Mouse (Mus musculus) kidney, embryonic 15.5 days (tissue): ENCODE data around the gene Vmn1r40. TPM values are rescaled to one million over a fixed set of nuclear protein-coding genes. Genes with fewer than 3 reads are reported as not detected.

ENCODE experiments used
- ATAC-seq: fragments of 200-750 bp; cut with Nextera tagmentation; replicated peaks from 2 replicates; pipeline ENCODE4 v1.8.0; 2017; ENCODE audit warnings: moderate TSS enrichment; ENCODE audit not compliant: low FRiP score
- H3K27ac ChIP-seq: fragments of 300-500 bp; sonication (generic); 2 replicates; pipeline ENCODE4 v1.5.1; 2015; ENCODE audit warnings: mild to moderate bottlenecking, inconsistent platforms
- H3K27me3 ChIP-seq: fragments of 300-500 bp; sonication (generic); 2 replicates; pipeline ENCODE4 v1.6.1; 2015; ENCODE audit warnings: inconsistent platforms
- H3K36me3 ChIP-seq: fragments of 300-500 bp; sonication (generic); 2 replicates; pipeline ENCODE4 v1.6.1; 2015; ENCODE audit warnings: inconsistent platforms
- H3K4me1 ChIP-seq: fragments of 300-500 bp; sonication (generic); 2 replicates; pipeline ENCODE4 v1.6.1; 2015; ENCODE audit warnings: inconsistent platforms
- H3K4me2 ChIP-seq: fragments of 300-500 bp; sonication (generic); 2 replicates; pipeline ENCODE4 v1.6.1; 2015; ENCODE audit warnings: moderate library complexity, mild to moderate bottlenecking, inconsistent platforms
- H3K4me3 ChIP-seq: fragments of 300-500 bp; sonication (generic); replicated peaks from 2 replicates; pipeline ENCODE4 v1.5.1; 2015; ENCODE audit warnings: mild to moderate bottlenecking, inconsistent platforms
- H3K9ac ChIP-seq: fragments of 300-500 bp; sonication (generic); 2 replicates; pipeline ENCODE4 v1.6.1; 2015; ENCODE audit warnings: mild to moderate bottlenecking, inconsistent platforms
- H3K9me3 ChIP-seq: fragments of 300-500 bp; sonication (generic); replicated peaks from 2 replicates; pipeline ENCODE4 v1.6.1; 2016; ENCODE audit warnings: inconsistent platforms
- WGBS: fragments of 180-500 bp; shearing (Covaris S2); methylation state at CpG from one replicate; pipeline ENCODE4 v1.1.7; 2015; ENCODE audit warnings: mixed read lengths; 5-methylcytosine and 5-hydroxymethylcytosine counted together
- polyA plus RNA-seq: library from polyadenylated mRNA; unstranded; fragments of >200 nt; fragmentation: Nextera tagmentation; extraction: Ambion mirVana; gene quantifications from 2 replicates; pipeline ENCODE4 v1.2.1, GENCODE M21; 2015

The Vmn1r40 gene
- not detected in 2 replicates for polyA plus RNA-seq

GRCm38 (mm10) chr6:89707240-89707639, at the start of gene Vmn1r40:
Vmn1r40 (plus strand) TSS chr6:89707540.
- no peak for ATAC-seq
- Histone ChIP-seq H3K4me1 (no peaks in the 10 kb centered on the region), H3K36me3 (no peaks in the 10 kb centered on the region), H3K27me3 (no peaks in the 10 kb centered on the region), H3K4me2 (no peak within 1 kb of the TSS), H3K9ac (no peak within 1 kb of the TSS), H3K4me3 (no peak within 1 kb of the TSS), H3K27ac (no peak within 1 kb of the TSS), H3K9me3 (no peaks in the 10 kb centered on the region)
- 84% methylated on average over 4 of the region's 4 CpGs for WGBS

DNA sequence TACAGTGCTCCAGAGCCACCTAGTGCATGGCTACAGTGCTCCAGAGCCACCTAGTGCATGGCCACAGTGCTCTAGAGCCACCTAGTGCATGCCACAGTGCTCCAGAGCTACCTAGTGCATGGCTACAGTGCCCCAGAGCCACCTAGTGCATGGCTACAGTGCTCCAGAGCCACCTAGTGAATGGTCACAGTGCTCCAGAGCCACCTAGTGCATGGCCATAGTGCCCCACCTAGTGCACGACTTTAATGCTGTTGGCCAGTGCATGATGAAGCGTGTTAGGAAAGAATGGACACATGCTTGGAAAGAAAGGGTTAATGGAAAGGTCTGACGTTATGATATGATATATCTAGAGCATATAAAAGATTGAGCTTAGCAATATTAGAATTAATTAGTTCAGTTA, 49.0 kb upstream of the Vmn1r40 start:
- Histone ChIP-seq H3K27me3 (no peaks in the 10 kb centered on the region), H3K9me3 (no peaks in the 10 kb centered on the region), H3K4me3 (no peak overlapping the region), H3K4me1 (no peaks in the 10 kb centered on the region), H3K9ac (no peak overlapping the region), H3K36me3 (peaks cover 19% of the 10 kb centered on the region), H3K27ac (no peak overlapping the region), H3K4me2 (no peak overlapping the region)
- 81% methylated on average over 3 of the region's 3 CpGs for WGBS
- no peak for ATAC-seq

DNA sequence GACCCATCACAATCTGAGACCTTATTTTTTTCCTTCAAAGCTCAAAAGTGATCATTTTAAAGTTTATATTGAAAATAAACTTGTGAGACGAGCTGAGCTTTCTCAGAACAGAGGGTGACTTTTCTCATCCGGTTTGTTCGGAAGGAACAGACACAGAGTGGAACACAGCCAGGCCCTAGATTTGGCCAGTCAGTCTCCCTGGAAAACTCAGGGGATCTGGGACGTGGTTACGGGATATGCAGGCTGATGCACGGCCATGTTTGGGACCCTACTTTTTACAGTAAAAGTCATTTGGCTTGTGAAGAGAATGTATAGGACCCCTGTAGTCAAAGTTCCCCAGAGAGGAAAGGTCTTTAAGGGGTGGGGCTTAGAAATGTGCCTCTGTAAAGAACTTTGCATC, 48.4 kb upstream of the Vmn1r40 start:
- H3K9ac ChIP-seq: no peak overlapping the region
- no peak overlapping the region for H3K4me2 ChIP-seq
- no peak overlapping the region for H3K27ac ChIP-seq
- no peaks in the 10 kb centered on the region for H3K4me1 ChIP-seq
- no peak overlapping the region for H3K4me3 ChIP-seq
- H3K36me3 ChIP-seq: peaks cover 25% of the 10 kb centered on the region
- ATAC-seq: no peak
- H3K9me3 ChIP-seq: no peaks in the 10 kb centered on the region
- WGBS: 89% methylated on average over 6 of the region's 6 CpGs
- H3K27me3 ChIP-seq: no peaks in the 10 kb centered on the region

GRCm38 (mm10) chr6:89659692-89660423, 47.5 kb upstream of the Vmn1r40 start:
- H3K4me3 ChIP-seq: no peak overlapping the region
- H3K27me3 ChIP-seq: no peaks in the 10 kb centered on the region
- no peaks in the 10 kb centered on the region for H3K4me1 ChIP-seq
- H3K9me3 ChIP-seq: no peaks in the 10 kb centered on the region
- no peak overlapping the region for H3K27ac ChIP-seq
- 41% methylated on average over 7 of the region's 7 CpGs for WGBS
- H3K4me2 ChIP-seq: no peak overlapping the region
- no peak overlapping the region for H3K9ac ChIP-seq
- ATAC-seq: no peak
- peaks cover 30% of the 10 kb centered on the region for H3K36me3 ChIP-seq

DNA sequence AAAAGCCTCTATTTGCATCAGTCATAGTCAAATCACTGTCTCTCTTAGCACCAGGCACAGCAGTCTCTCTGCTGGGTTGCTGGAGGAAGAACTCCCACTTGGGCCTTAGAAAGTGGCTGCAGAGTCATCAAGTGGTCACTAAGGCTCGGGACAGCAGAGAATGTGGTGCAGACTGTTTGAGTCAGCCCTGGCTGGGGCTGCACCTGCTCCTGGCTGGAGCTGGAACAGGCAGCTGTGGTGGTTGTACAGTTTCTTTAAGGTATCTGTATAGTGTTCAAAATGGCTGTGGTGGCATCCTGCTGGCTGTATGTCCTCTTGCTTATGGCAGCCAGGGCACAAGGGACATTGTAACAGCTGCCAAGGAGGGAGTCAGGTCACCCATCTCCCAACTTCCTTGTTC, 46.9 kb upstream of the Vmn1r40 start:
- Histone ChIP-seq H3K9ac (no peak overlapping the region), H3K4me1 (no peaks in the 10 kb centered on the region), H3K27me3 (no peaks in the 10 kb centered on the region), H3K4me3 (no peak overlapping the region), H3K4me2 (no peak overlapping the region), H3K9me3 (no peaks in the 10 kb centered on the region), H3K36me3 (peaks cover 28% of the 10 kb centered on the region), H3K27ac (no peak overlapping the region)
- WGBS: 62% methylated on average over 1 of the region's 1 CpGs
- no peak for ATAC-seq

DNA sequence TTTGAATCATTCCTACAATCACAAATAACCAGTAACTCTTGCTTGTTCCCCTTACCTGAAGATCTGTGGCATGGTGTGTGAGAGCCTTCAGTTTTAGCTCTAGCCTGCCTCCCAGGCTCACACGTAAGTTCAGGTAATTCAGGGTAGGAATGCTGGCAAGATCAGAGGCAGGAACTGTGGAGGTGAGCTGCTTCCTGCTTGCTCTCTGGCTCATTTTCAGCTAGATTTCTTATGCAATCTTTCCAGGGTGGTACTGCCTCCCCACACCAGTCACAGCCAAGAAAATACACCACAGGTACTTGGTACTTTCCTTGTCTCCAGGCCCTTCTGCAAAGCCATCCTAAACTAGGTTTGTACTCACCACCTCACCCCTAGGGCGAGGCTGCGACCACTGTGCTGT, 44.8 kb upstream of the Vmn1r40 start:
- no peak overlapping the region for H3K4me2 ChIP-seq
- no peak overlapping the region for H3K4me3 ChIP-seq
- H3K27ac ChIP-seq: no peak overlapping the region
- H3K9ac ChIP-seq: no peak overlapping the region
- no peaks in the 10 kb centered on the region for H3K9me3 ChIP-seq
- no peak for ATAC-seq
- 88% methylated on average over 3 of the region's 3 CpGs for WGBS
- peaks cover 17% of the 10 kb centered on the region for H3K36me3 ChIP-seq
- H3K4me1 ChIP-seq: no peaks in the 10 kb centered on the region
- no peaks in the 10 kb centered on the region for H3K27me3 ChIP-seq

GRCm38 (mm10) chr6:89665155-89665554, 42.2 kb upstream of the Vmn1r40 start:
- Histone ChIP-seq H3K9me3 (no peaks in the 10 kb centered on the region), H3K4me3 (no peak overlapping the region), H3K4me2 (no peak overlapping the region), H3K4me1 (no peaks in the 10 kb centered on the region), H3K27ac (no peak overlapping the region), H3K9ac (no peak overlapping the region), H3K36me3 (peaks cover 17% of the 10 kb centered on the region), H3K27me3 (no peaks in the 10 kb centered on the region)
- 70% methylated on average over 8 of the region's 8 CpGs for WGBS
- ATAC-seq: no peak

DNA sequence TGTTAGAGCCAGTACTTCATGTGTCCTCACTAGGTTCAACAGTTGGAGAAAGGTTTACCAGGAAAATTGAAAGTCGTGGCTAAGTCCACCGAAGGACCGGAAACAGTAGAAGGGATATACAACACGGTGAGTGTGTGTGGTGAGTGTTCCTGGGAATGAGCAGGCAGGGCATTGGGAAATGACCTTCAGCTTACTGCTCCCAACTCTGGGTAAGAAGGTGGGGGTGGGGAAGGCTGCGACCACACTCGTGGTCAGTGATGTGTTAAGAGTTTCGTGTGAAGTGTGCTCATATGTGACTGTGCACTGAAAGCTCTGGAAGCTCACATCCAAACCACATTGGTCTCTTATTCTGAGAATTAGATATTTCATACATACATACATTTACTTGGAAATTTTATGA, 41.7 kb upstream of the Vmn1r40 start:
- no peak for ATAC-seq
- no peaks in the 10 kb centered on the region for H3K9me3 ChIP-seq
- H3K4me3 ChIP-seq: no peak overlapping the region
- H3K4me1 ChIP-seq: no peaks in the 10 kb centered on the region
- H3K27ac ChIP-seq: no peak overlapping the region
- no peaks in the 10 kb centered on the region for H3K27me3 ChIP-seq
- no peak overlapping the region for H3K4me2 ChIP-seq
- peaks cover 17% of the 10 kb centered on the region for H3K36me3 ChIP-seq
- WGBS: 65% methylated on average over 7 of the region's 7 CpGs
- H3K9ac ChIP-seq: no peak overlapping the region

- H3K4me3 ChIP-seq: no peak overlapping the region
- peaks cover 17% of the 10 kb centered on the region for H3K36me3 ChIP-seq
- no peaks in the 10 kb centered on the region for H3K9me3 ChIP-seq
- WGBS: 91% methylated on average over 3 of the region's 3 CpGs
- no peak overlapping the region for H3K27ac ChIP-seq
- no peak overlapping the region for H3K4me2 ChIP-seq
- no peaks in the 10 kb centered on the region for H3K4me1 ChIP-seq
- H3K27me3 ChIP-seq: no peaks in the 10 kb centered on the region
- ATAC-seq: no peak
- no peak overlapping the region for H3K9ac ChIP-seq
These were observed 40.4 kb upstream of the Vmn1r40 start for GRCm38 (mm10) chr6:89666976-89667375.

DNA sequence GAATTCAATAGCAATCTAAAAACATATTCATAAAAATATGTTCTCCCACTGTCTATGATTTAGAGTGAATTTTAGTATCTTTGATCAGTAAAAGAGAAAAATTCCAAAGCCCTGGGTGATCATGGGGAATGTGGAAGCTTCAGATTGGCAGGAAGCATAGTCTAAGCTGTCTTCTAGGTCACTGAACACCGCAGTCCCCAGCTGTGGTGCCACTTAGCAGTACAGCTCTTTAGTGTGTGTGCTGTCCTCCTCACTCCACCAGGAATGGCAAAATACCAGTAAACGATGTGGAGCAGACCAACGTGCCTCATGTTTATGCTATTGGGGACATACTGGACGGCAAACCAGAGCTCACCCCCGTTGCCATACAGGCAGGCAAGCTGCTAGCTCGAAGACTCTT, 37.8 kb upstream of the Vmn1r40 start:
- H3K9me3 ChIP-seq: no peaks in the 10 kb centered on the region
- H3K27me3 ChIP-seq: no peaks in the 10 kb centered on the region
- ATAC-seq: no peak
- no peak overlapping the region for H3K4me3 ChIP-seq
- H3K9ac ChIP-seq: no peak overlapping the region
- H3K4me2 ChIP-seq: no peak overlapping the region
- 82% methylated on average over 6 of the region's 6 CpGs for WGBS
- H3K36me3 ChIP-seq: peaks cover 11% of the 10 kb centered on the region
- H3K27ac ChIP-seq: no peak overlapping the region
- no peaks in the 10 kb centered on the region for H3K4me1 ChIP-seq

DNA sequence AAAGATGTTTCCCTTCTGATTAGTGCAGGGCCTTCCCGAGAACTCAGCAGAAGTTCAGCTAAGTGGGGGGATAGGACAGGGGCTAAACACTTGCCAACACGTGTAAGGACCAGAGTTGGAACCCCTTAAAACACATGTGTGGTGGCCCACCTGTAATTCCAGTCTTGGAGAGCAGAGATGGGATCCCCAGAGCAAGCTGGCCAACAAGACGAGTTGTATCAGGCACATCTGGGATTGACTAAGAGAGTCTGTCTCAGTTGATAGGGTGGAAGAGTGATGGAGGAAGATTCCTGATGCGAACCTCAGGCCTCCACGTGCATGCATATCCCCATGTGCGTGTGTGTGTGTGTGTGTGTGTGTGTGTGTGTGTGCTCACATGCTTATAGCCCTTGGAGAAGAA, 35.9 kb upstream of the Vmn1r40 start:
- Histone ChIP-seq H3K27me3 (no peaks in the 10 kb centered on the region), H3K27ac (no peak overlapping the region), H3K9ac (no peak overlapping the region), H3K4me1 (no peaks in the 10 kb centered on the region), H3K4me2 (no peak overlapping the region), H3K36me3 (peaks cover 22% of the 10 kb centered on the region), H3K4me3 (no peak overlapping the region), H3K9me3 (no peaks in the 10 kb centered on the region)
- 90% methylated on average over 6 of the region's 6 CpGs for WGBS
- ATAC-seq: no peak

DNA sequence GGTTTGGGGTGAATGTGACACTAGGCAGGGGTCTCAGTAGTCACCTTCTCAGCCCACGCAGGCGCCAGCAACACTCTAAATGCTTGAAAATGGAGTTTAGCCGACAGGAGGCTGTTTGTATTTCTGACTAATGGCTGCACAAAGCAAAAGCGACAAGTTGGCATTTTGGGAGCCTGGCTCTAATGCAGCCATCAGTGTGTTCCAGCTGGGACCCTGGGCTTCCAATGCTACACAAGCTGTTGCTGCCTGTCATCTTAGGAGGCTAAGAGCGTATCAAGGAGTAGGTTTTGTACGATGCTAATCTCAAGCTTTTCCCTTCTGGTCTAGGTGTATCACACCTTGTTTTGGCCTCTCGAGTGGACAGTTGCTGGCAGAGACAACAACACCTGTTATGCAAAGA, 34.7 kb upstream of the Vmn1r40 start:
- Histone ChIP-seq H3K9me3 (no peaks in the 10 kb centered on the region), H3K4me3 (no peak overlapping the region), H3K9ac (no peak overlapping the region), H3K27ac (no peak overlapping the region), H3K27me3 (no peaks in the 10 kb centered on the region), H3K4me2 (no peak overlapping the region), H3K4me1 (no peaks in the 10 kb centered on the region), H3K36me3 (peaks cover 22% of the 10 kb centered on the region)
- ATAC-seq: no peak
- WGBS: 86% methylated on average over 7 of the region's 7 CpGs
